Mouse (Mus musculus) lung, adult 2 months (tissue): Measurements from ENCODE around the gene Tuba3a. TPM values are rescaled to one million over a fixed set of nuclear protein-coding genes. Genes with fewer than 3 reads are reported as not detected.
"Not testable (repeated sequence)": the region's sequence is repeated elsewhere in the genome, so short reads cannot be mapped to it uniquely, and the experiment has no call there.

Experiments
- DNase-seq: peaks from one replicate; pipeline ENCODE4 v3.0.0; 2022
- H3K4me1 ChIP-seq: fragments of 200-500 bp; 2 replicates; pipeline ENCODE4 v1.6.1; 2011; ENCODE audit warnings: low read length; ENCODE audit not compliant: control insufficient read depth, insufficient read depth
- H3K4me3 ChIP-seq: fragments of 200-500 bp; replicated peaks from 2 replicates; pipeline ENCODE3; 2011; ENCODE audit warnings: low read depth, mild to moderate bottlenecking, control low read depth, low read length; ENCODE audit errors: extremely low read depth
- CTCF ChIP-seq: fragments of 200-500 bp; IDR thresholded peaks from 2 replicates; pipeline ENCODE4 v1.5.1; 2011; ENCODE audit warnings: mild to moderate bottlenecking, low read length, control low read depth; ENCODE audit not compliant: insufficient read depth
- POLR2A ChIP-seq: fragments of 200-500 bp; IDR thresholded peaks from 2 replicates; pipeline ENCODE4 v1.6.1; 2011; ENCODE audit warnings: low read depth, mild to moderate bottlenecking, control low read depth, low read length, borderline replicate concordance; ENCODE audit errors: extremely low read depth
- WGBS: fragments of 180-500 bp; shearing (Covaris S2); methylation state at CpG from one replicate; pipeline ENCODE4 v1.1.7; 2018; 5-methylcytosine and 5-hydroxymethylcytosine counted together
- polyA plus RNA-seq: library from polyadenylated mRNA; depleted of rRNA; stranded (reverse); fragments of >200 nt; gene quantifications from 2 replicates; pipeline ENCODE4 v1.2.3, GENCODE M21; 2012

Tuba3a gene
- polyA plus RNA-seq, 1 experiment = 0.17 TPM

DNA sequence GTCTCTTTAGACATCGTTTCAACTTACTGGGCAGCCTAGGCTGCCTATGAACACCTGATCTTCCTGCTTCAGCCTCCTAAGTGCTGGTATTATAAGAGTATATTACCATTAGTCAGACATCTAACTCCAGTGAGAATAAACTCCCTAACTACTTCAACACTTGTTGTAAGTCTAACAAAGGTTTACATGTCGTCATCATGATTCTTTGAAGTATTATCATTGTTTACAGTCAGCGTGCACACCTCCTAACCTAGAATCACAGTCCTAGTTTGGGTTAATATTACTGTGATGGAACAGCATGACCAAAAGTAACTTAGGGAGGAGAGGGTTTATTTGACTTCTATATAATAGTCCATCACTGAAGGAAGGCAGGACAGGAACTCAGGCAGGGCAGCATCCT, 18.4 kb downstream of the Tuba3a start:
- TF ChIP-seq POLR2A = no peak
- TF ChIP-seq CTCF = no peak
- DNase-seq = no peak
- Histone ChIP-seq H3K4me3 (no peak overlapping the region), H3K4me1 (no peaks in the 10 kb centered on the region)
- 67% methylated on average over 3 of the region's 3 CpGs for WGBS

DNA sequence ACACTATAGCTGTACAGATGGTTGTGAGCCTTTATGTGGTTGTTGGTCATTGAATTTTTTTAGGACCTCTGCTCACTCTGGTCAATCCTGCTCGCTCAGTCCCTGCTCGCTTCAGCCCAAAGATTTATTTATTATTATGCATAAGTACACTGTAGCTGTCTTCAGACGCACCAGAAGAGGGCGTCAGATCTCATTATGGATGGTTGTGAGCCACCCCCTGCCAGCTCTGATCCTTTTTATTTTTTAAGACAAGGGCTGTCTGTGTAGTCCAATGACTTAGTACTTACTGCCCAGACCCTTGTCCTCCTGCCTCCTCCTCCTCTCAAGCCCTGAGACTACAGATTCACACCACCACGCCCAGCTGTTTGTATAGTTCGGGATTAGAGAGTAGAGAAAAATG, 19.2 kb downstream of the Tuba3a start:
- DNase-seq, H3K4me3 ChIP-seq: not testable (repeated sequence)

GRCm38 (mm10) chr6:125266091-125266490, 19.8 kb downstream of the Tuba3a start:
- Histone ChIP-seq H3K4me3 (no peak overlapping the region), H3K4me1 (no peaks in the 10 kb centered on the region)
- DNase-seq = no peak
- TF ChIP-seq POLR2A (no peak), CTCF (no peak)
- 65% methylated on average over 13 of the region's 13 CpGs for WGBS

More for the DNA sequence above, 19.2 kb downstream of the Tuba3a start:
- 55% methylated on average over 6 of the region's 6 CpGs for WGBS
- not testable (repeated sequence) for H3K4me1 ChIP-seq

DNA sequence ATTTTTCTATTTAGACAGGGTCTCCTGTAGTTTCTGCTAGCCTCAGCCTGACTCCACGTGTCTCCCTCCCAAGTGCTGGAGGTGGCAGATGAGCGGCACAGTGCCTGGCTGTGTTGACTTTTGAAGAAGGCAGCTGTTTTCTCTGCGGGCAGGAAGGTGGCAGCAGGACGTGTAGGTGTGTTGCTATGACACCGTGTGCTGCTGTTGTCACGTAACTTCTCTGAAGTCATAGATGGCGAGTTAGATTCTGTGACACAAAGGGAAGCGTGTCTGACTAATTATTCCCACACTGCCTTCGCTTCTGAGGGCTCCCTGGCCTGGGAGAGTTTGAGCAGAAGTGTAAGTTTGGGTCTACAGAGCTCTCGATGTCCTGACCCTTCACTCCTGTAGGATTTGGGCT, 20.6 kb downstream of the Tuba3a start:
- no peak for TF ChIP-seq CTCF
- no peak for TF ChIP-seq POLR2A
- WGBS = 28% methylated on average over 10 of the region's 10 CpGs
- H3K4me1 ChIP-seq = no peaks in the 10 kb centered on the region
- no peak overlapping the region for H3K4me3 ChIP-seq
- DNase-seq = no peak

GRCm38 (mm10) chr6:125264219-125264618, 21.6 kb downstream of the Tuba3a start:
- 75% methylated on average over 9 of the region's 9 CpGs for WGBS
- DNase-seq = no peak
- H3K4me3 ChIP-seq = no peak overlapping the region
- TF ChIP-seq CTCF (no peak), POLR2A (no peak)
- no peaks in the 10 kb centered on the region for H3K4me1 ChIP-seq

- WGBS = 56% methylated on average over 10 of the region's 10 CpGs
Observed at GRCm38 (mm10) chr6:125260006-125260555, 25.8 kb downstream of the Tuba3a start.

GRCm38 (mm10) chr6:125256222-125256966, 29.4 kb downstream of the Tuba3a start:
- no peak for TF ChIP-seq CTCF
- TF ChIP-seq POLR2A = no peak
- Histone ChIP-seq H3K4me1 (no peaks in the 10 kb centered on the region), H3K4me3 (no peak overlapping the region)
- WGBS = 60% methylated on average over 8 of the region's 8 CpGs
- DNase-seq = no peak

More at GRCm38 (mm10) chr6:125260006-125260555, 25.8 kb downstream of the Tuba3a start:
- Histone ChIP-seq H3K4me1 (no peaks in the 10 kb centered on the region), H3K4me3 (no peak overlapping the region)
- DNase-seq = no peak
- TF ChIP-seq CTCF (no peak), POLR2A (no peak)

DNA sequence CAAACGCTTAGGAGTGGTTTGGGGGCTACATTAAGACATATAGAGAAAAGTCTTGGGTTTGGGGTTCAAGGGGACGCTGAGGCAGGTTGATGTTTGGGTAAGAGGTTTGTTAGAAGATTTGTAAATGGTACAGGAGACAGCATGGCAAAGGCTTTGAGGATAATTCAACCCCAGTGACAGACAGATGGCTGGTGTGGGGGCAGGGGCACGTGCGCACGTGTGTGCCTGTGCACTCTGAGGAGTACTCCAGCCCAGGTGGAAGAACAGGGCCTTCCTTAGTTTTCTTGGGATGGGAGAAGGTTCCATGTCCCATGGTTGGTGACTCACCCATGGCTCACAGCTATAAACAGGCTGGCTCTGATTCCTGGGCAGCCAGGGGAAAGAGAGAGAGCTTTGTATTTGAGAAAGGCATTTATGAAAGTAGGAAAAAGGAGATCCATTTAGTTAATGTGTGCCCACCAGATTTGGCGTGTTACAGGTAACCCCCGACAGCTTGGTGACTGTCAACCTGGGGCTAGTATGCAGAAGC, 30.3 kb downstream of the Tuba3a start:
- DNase-seq = no peak
- TF ChIP-seq CTCF = no peak
- TF ChIP-seq POLR2A = no peak
- WGBS = 81% methylated on average over 7 of the region's 7 CpGs
- Histone ChIP-seq H3K4me3 (no peak overlapping the region), H3K4me1 (no peaks in the 10 kb centered on the region)

GRCm38 (mm10) chr6:125253863-125254715, 31.8 kb downstream of the Tuba3a start:
- TF ChIP-seq CTCF = no peak
- TF ChIP-seq POLR2A = no peak
- DNase-seq = no peak
- H3K4me3 ChIP-seq = peak overlapping the region; percentile 0
- no peaks in the 10 kb centered on the region for H3K4me1 ChIP-seq
- 69% methylated on average over 14 of the region's 14 CpGs for WGBS
